Mouse (Mus musculus) large intestine, adult 2 months (tissue): Measurements from ENCODE around the gene Aqp1. TPM values are rescaled to one million over a fixed set of nuclear protein-coding genes. Genes with fewer than 3 reads are reported as not detected.

Experiments used
- DNase-seq: peaks from one replicate; pipeline ENCODE4 v3.0.0-alpha.2; 2012; ENCODE audit warnings: low read depth, low spot score
- WGBS: fragments of 180-500 bp; shearing (Covaris S2); methylation state at CpG from one replicate; pipeline ENCODE4 v1.1.7; 2018; 5-methylcytosine and 5-hydroxymethylcytosine counted together
- polyA plus RNA-seq: library from polyadenylated mRNA; depleted of rRNA; stranded (reverse); fragments of >200 nt; gene quantifications from 2 replicates; pipeline ENCODE4 v1.2.3, GENCODE M21; 2012

Aqp1 gene
- polyA plus RNA-seq, 1 experiment, result 168 TPM

DNA sequence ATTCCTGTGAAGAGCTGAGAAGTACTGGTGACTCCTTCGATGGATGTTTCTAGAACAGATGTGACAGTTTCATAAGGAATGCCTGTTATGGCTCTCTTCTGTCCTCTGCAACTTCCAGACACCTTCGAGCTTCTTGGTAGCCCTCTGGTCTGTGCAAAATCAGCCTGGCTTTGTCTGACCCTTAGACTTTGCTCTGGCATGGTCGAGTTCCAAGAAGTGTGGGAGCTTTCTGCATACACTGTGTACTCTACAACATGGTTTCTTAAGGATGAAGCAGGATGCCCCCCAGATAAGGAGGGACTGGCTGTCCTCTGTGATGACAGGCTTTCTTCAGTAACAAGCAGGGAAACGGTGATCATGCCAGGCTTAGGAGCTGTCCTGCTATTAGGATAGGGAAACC lies 8.1 kb upstream of the Aqp1 start:
- DNase-seq, result no peak
- 44% methylated on average over 4 of the region's 4 CpGs for WGBS

GRCm38 (mm10) chr6:55331315-55331714 lies 4.9 kb upstream of the Aqp1 start:
- DNase-seq, result no peak
- 61% methylated on average over 6 of the region's 6 CpGs for WGBS

- whole genome bisulfite sequencing, result 58% methylated on average over 5 of the region's 5 CpGs
These were observed 4.0 kb upstream of the Aqp1 start for GRCm38 (mm10) chr6:55332100-55332772.

DNA sequence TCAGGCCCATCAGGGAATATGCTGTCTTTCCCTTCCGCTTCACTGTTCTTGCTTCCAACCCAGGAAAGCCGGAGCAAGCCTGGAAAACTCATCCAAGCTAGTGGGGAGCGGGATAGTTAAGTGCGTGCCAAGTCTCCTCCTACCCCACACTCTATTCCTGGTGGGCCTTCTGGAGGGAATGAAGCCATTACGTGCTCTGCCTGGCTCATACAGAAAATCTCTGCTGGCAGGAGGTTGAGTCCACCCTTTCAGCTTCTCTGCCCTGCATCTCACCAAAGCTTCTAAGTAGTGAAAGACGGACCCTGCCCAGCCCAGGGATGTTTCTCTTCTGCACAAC lies 3.5 kb upstream of the Aqp1 start:
- 89% methylated on average over 6 of the region's 6 CpGs for WGBS
- DNase-seq, result no peak

More at GRCm38 (mm10) chr6:55332100-55332772, 4.0 kb upstream of the Aqp1 start:
- no peak for DNase-seq

DNA sequence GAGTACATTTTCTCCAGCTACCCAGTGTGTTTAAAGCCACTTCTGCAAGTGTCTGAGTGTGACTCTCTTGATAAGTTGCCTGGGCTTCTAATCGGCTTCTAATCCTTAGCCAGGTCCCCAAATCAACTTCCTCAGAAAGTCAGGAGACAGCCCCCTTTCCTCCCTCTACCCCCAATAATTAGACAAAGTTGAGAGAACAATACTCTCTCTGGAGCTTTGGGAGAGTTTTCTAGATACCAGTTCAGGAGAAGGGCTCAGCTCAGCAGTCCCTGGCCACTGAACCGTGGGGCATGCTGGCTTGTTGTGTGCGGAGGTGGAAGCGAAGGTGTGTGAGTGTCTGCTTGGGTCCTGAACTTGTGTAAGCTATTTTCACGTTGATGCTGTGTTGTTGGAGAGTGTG lies 1.0 kb downstream of the Aqp1 start:
- 34% methylated on average over 5 of the region's 5 CpGs for WGBS
- DNase-seq, result no peak

DNA sequence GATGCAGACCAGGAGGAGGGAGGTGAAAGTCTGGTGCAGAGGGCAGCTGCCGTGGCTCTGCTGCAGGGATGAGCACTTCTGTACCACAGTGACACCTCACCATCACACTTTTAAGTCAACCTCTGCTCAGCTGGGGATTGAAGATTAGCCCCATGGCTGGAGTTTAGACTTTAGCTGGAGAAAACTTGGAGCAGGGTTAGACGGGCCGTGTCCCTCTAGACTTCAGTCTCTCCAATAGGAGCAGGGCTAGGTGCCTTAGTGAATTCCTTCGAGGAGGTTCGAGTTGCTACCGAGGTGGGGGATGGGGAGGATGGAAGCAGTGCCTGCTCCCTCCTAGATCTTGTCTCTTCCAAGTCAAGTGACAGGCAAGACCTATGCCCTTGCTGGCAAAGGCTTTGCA lies 1.8 kb downstream of the Aqp1 start:
- 26% methylated on average over 6 of the region's 6 CpGs for WGBS
- no peak for DNase-seq

DNA sequence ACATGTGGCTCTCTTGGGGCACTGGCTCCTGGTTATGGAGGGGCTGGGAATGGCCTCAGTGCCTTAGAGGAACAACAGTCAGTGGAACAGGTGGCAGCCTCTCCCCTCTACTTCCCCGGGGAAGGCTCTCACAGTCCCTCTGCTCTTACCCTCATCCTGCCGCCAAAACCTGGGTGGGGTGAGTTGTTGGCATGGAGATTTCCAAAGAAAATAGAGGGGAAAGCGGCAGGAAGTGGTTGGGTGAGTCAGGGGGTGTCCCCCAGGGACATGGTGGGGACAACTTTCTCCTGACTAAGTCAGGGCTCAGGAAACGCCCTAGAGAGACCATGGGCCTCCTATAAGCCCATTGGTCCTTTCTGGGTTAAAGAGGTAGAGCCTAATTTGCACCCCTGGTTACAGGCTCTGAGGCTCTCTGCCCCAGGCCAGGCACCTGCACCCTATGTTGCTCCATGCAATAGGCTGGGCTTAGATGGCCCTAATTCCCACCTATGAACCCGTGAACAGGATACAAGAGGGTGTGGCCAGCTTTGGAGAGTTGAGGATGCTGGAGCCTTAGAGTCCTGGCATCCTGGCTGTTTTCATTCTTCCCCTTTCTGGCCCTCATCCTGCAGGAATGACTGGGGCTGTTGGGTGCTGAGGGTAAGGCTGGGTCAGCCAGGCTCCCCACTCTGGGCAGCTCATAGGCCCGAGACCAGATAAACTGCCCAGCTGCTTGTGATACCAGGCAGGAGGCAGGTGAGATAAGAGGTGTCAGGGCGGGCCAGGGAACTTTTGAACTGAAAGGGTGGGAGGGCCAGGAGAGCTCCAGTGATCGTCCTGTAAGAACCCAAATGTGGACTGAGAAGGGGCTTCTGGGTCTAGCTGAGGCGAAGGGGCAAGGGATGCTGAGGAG lies 2.9 kb downstream of the Aqp1 start:
- DNase-seq, result no peak
- 38% methylated on average over 9 of the region's 9 CpGs for WGBS

DNA sequence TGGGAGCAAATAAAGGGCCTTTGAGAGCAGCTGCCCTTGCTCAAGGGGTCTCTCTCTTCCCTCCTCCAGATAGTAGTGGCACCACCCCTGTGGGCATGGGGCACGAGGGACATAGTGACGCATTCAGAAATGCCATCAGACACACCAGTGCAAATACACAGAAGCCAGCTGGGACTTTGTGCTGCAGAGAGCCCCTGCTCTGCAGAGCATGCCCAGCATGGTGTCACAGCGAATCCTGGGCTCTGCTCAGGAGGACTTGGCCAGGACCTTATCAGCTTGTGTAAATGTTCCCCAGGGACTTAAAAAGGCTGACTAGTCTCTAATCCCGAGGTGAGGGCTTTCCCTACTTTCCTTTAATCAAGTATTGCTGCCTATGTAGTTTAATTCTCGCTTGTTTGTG lies 5.5 kb downstream of the Aqp1 start:
- DNase-seq, result no peak

DNA sequence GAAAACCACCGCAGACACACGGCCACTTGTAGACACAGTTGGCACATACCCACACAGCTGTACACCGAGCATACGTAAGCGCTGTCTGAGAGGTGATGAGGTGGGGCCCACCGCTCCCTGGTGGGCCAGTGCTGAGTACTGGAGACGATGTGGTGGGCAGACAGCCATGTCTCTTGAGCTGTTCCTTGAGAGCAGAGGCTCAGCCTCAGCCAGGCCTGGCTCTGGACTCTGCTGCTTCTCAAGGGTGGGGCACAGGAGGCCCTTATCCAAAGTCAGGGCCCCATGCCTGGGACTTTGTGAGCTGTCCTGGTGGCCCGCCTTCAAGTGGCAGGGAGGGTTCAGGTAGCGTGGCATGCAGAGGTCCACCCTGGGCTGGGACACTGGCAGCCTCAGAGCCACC lies 6.1 kb downstream of the Aqp1 start:
- 28% methylated on average over 9 of the region's 9 CpGs for WGBS
- DNase-seq, result no peak

More for the DNA sequence above, 5.5 kb downstream of the Aqp1 start:
- WGBS, result 22% methylated on average over 5 of the region's 5 CpGs

DNA sequence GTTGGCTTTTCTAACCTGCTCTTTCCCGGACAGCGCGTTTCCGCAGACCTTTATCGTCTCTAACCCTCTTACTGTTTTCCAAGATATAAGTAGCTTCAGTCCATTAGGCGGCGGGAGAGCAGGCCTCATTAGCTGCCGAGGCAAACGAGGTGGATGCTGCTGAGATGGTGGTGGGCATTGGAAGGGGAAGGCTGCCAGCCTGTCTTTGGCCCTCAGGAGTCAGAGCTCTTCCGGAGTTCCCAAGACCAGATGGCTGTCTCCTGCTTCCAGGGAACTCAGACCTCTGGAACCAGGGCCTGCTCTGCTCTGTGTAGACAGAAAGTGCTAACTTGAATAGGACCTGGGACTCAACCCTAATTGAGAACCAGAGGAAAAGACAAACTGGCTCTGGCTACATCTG lies 7.2 kb downstream of the Aqp1 start:
- DNase-seq, result no peak
- WGBS, result 92% methylated on average over 10 of the region's 10 CpGs

GRCm38 (mm10) chr6:55344291-55345016 lies 8.2 kb downstream of the Aqp1 start:
- no peak for DNase-seq

GRCm38 (mm10) chr6:55345264-55345663 lies 9.0 kb downstream of the Aqp1 start:
- 85% methylated on average over 10 of the region's 10 CpGs for WGBS
- DNase-seq, result no peak

More at GRCm38 (mm10) chr6:55344291-55345016, 8.2 kb downstream of the Aqp1 start:
- 72% methylated on average over 9 of the region's 9 CpGs for WGBS

DNA sequence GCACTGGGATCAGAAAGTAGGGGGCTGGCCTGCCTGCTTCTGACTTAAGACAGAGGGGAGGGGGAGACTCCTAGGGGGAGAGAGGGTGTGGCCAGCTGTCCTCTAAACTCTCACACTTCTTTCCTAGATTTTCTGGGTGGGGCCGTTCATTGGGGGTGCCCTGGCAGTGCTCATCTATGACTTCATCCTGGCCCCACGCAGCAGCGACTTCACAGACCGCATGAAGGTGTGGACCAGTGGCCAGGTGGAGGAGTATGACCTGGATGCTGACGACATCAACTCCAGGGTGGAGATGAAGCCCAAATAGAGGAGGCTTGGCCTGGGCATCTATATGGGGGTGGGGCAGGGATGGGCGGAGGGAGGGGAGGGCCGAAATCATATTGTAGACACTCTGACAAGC lies 10.3 kb downstream of the Aqp1 start:
- no peak for DNase-seq
- 67% methylated on average over 7 of the region's 7 CpGs for whole genome bisulfite sequencing

- 94% methylated on average over 5 of the region's 5 CpGs for WGBS
- no peak for DNase-seq
These were observed 11.7 kb downstream of the Aqp1 start for GRCm38 (mm10) chr6:55347711-55348571.

DNA sequence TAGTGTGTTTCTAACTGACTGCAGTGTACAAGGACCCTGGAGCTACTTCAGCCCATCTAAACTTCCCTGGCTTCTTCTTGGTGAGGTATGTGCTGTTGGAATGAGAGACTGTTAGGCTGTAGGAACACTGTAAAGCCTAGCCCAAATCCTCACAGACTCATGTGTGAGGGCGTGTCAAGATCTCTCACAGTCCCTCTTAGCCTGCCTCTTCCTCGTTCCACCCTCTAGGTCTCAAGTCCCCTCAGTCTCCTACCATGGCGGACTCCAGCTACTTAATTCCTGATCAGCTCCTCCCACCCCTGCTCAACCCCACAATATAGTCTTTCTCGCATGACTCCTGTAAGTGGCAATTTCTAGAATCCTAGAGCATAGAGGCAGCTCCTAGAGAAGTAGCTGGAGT lies 13.0 kb downstream of the Aqp1 start:
- no peak for DNase-seq
- 75% methylated on average over 4 of the region's 4 CpGs for WGBS

- DNase-seq, result no peak
- WGBS, result 40% methylated on average over 6 of the region's 6 CpGs
These were observed 14.2 kb downstream of the Aqp1 start for GRCm38 (mm10) chr6:55350383-55350952.

DNA sequence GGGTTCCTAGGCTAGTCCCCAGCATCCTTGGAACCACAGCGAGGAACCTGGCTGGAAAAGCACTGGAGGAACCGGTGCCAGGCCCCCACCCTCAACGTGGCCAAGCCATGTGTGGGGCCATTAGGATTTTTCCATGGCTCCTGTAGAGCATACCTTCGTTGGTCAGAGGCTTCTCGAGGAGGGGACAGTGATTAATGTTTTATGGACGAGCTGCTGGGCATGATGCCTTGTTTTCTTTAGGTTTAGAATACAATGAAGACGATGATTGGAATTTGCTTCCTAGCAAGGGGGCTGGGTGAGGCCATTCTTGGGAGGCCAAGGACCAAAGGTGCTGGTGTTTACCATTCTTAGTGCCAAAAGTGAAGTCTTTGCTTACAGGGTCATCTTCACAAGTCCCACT lies 15.5 kb downstream of the Aqp1 start:
- 53% methylated on average over 7 of the region's 7 CpGs for WGBS
- DNase-seq, result no peak

- no peak for DNase-seq
- 77% methylated on average over 12 of the region's 12 CpGs for WGBS
These were observed 17.6 kb downstream of the Aqp1 start for GRCm38 (mm10) chr6:55353711-55354445.
